Mouse (Mus musculus) hindbrain, postnatal 0 days (tissue): ENCODE data around the gene Rtkn. TPM values are rescaled to one million over a fixed set of nuclear protein-coding genes. Genes with fewer than 3 reads are reported as not detected.

ENCODE experiments used
- ATAC-seq: fragments of 200-750 bp; cut with Nextera tagmentation; 2 replicates; pipeline ENCODE4 v1.8.0; 2017; ENCODE audit warnings: mild to moderate bottlenecking, moderate TSS enrichment, moderate library complexity
- DNase-seq: peaks from one replicate; pipeline ENCODE4 v3.0.0-alpha.2; 2015; ENCODE audit warnings: low spot score
- H3K27ac ChIP-seq: fragments of 300-500 bp; sonication (generic); 2 replicates; pipeline ENCODE4 v1.5.1; 2014; ENCODE audit warnings: mild to moderate bottlenecking
- H3K27me3 ChIP-seq: fragments of 300-500 bp; sonication (generic); 2 replicates; pipeline ENCODE4 v1.6.1; 2014; ENCODE audit warnings: low read length, mixed read lengths; ENCODE audit not compliant: insufficient read depth
- H3K36me3 ChIP-seq: fragments of 300-500 bp; sonication (generic); 2 replicates; pipeline ENCODE4 v1.6.1; 2014; ENCODE audit warnings: low read length, mixed read lengths; ENCODE audit not compliant: insufficient read depth
- H3K4me1 ChIP-seq: fragments of 300-500 bp; sonication (generic); 2 replicates; pipeline ENCODE4 v1.6.1; 2014; ENCODE audit warnings: antibody characterized with exemption, low read length, mixed read lengths; ENCODE audit not compliant: insufficient read depth
- H3K4me2 ChIP-seq: fragments of 300-500 bp; sonication (generic); 2 replicates; pipeline ENCODE4 v1.6.1; 2014; ENCODE audit warnings: low read depth, mild to moderate bottlenecking, low read length, moderate library complexity, mixed read lengths
- H3K4me3 ChIP-seq: fragments of 300-500 bp; sonication (generic); 2 replicates; pipeline ENCODE4 v1.5.1; 2014; ENCODE audit warnings: low read length
- H3K9ac ChIP-seq: fragments of 300-500 bp; sonication (generic); replicated peaks from 2 replicates; pipeline ENCODE4 v1.6.1; 2014; ENCODE audit warnings: mild to moderate bottlenecking, low read length, moderate library complexity, mixed read lengths
- H3K9me3 ChIP-seq: fragments of 300-500 bp; sonication (generic); 2 replicates; pipeline ENCODE4 v1.6.1; 2016; ENCODE audit warnings: low read length, mixed read lengths
- CTCF ChIP-seq: IDR thresholded peaks from 2 replicates; pipeline ENCODE4 v1.5.1; 2016; ENCODE audit warnings: antibody characterized with exemption, control low read depth, low read depth
- WGBS: fragments of 180-500 bp; shearing (Covaris S2); extraction: QIAGEN DNeasy Blood & Tissue Kit; methylation state at CpG from one replicate; pipeline ENCODE4 v1.1.7; 2014; 5-methylcytosine and 5-hydroxymethylcytosine counted together
- polyA plus RNA-seq: library from polyadenylated mRNA; unstranded; fragments of >200 nt; fragmentation: Nextera tagmentation; extraction: Ambion mirVana; gene quantifications from 2 replicates; pipeline ENCODE4 v1.2.1, GENCODE M21; 2015
- total RNA-seq: library from RNA; depleted of rRNA; stranded (reverse); fragments of >200 nt; gene quantifications from 2 replicates; pipeline ENCODE4 v1.2.3, GENCODE M21; 2014

Gene Rtkn
- total and polyA plus RNA-seq, 2 experiments from 2014 or later, result 21.1 to 73.6 TPM

DNA sequence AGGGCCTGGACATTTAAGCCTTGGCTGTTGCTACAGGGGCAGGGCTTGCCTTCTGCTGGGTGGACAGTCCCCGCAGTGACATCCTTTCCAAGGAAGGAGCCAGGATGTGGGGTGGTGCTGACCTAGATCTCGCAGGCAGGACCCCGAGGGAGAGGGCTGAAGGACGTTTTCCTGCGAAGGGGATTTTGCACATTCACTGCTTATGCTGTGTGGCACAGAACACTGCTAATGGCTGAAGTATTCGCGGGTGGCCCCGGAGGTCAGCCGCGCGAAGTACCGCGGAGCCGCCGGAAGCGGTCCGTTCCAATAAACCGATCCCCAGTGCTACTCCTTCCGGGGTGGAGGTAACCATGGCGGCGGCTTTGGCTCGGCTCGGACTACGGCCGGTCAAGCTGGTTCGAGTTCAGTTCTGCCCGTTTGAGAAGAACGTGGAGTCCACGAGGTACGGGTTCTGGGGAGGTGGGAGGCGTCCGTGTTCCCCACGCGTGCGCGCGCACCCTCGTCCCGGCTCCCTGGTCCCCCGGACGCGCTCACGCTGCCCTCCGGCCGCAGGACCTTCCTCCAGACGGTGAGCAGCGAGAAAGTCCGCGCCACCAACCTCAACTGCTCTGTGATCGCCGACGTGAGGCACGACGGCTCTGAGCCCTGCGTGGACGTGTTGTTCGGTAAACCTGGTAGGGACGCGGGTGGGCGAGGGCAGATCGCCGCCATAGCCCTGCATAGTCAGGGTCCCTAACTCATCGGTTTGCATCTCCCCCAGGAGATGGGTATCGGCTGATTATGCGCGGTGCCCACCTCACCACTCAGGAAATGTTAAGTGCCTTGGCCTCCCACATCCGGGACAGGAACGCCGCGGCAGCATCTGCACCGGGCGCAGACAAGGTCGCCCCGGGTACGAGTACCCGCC lies 26.2 kb upstream of the Rtkn start, which contains the start of gene Mrpl53:
Gene Mrpl53 (plus strand): TSS at position 279 of the 907 bp plus-strand sequence.
- H3K9ac ChIP-seq, result peak within 1 kb of the TSS; percentile 78
- no peaks in the 10 kb centered on the region for H3K27me3 ChIP-seq
- no peak for TF ChIP-seq CTCF
- H3K36me3 ChIP-seq, result peaks cover 7% of the 10 kb centered on the region; the same call in 1 of the 2 replicates
- peak; percentile 93 for ATAC-seq
- peak; percentile 91 for DNase-seq
- peak within 1 kb of the TSS; percentile 91 for H3K27ac ChIP-seq
- peak within 1 kb of the TSS; percentile 96 for H3K4me2 ChIP-seq
- H3K4me1 ChIP-seq, result peaks cover 18% of the 10 kb centered on the region
- WGBS, result under 1% methylated on average over 76 of the region's 76 CpGs
- peak within 1 kb of the TSS; percentile 69 for H3K4me3 ChIP-seq
- no peaks in the 10 kb centered on the region for H3K9me3 ChIP-seq

DNA sequence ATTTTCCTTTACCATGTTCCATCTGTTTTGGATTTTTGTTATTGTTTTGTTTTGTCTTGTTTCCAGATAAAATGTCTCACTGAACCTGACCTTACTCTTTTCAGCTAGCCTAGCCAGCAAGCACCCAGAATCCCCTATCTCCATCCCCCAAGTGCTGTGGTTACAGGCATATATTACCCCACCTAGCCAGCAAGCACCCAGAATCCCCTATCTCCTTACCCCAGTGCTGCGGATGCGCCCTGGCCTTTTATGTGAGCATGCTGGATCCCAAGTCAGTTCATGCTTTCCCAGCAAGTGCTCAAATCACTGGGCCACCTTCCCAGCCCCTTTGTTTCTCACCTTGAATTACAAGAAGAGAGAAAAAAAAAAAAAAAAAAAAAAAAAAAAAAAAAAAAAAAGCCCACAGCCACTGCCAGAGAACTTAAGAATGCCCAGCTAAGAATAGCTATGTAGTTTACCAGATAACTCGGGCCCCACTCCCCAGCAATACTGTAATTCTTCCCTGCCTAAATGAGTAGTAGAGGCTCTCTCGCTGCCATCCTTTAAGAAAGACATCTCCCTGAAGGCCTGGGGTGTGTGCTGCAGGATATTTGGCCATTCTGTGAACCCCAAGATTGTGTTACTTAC lies 23.6 kb upstream of the Rtkn start:
- no peak overlapping the region for H3K4me3 ChIP-seq
- H3K4me2 ChIP-seq, result no peak overlapping the region
- no peaks in the 10 kb centered on the region for H3K27me3 ChIP-seq
- H3K9me3 ChIP-seq, result no peaks in the 10 kb centered on the region
- H3K36me3 ChIP-seq, result 0 out of 2 replicates have a peak, but pooled peaks cover 5% of the 10 kb centered on the region
- H3K9ac ChIP-seq, result no peak overlapping the region
- H3K27ac ChIP-seq, result no peak overlapping the region
- WGBS, result 89% methylated on average over 4 of the region's 4 CpGs
- TF ChIP-seq CTCF, result no peak
- H3K4me1 ChIP-seq, result peaks cover 25% of the 10 kb centered on the region
- no peak for DNase-seq
- no peak for ATAC-seq

DNA sequence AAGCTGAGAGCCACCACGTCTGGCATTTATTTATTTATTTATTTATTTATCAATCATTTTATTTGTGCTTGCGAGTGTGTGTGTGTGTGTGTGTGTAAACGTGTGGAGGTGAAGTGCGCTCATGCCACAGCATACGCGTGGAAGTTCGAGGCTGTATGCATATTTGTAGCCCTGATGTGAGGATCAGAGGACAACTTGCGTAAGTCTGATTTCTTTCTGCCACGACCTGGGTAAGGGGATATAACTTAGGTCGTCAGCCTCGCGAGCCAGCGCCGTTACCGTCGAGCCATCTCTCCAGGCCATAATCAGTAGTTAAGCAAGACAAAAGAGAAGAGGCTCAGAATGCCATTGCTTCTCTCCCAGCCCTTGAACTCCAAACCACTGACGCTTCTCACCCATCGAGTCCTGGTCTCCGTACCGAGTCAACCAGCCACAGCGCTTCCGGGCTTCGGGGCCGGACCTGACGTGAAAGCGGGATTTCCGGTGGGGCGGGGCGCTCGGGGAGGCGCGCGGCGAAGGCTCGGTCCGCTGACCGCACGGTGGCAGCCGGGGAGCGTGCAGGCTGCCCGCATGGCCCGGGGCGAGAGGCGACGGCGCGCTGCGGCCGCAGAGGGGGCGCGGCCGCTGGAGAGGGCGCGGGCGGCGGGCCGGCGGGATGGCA lies 20.1 kb upstream of the Rtkn start, which contains the start of gene Mogs:
Gene Mogs (plus strand): TSS at position 486 of the 661 bp plus-strand sequence.
- no peak; the same call in 1 of the 2 replicates for TF ChIP-seq CTCF
- Histone ChIP-seq H3K27ac (peak within 1 kb of the TSS; percentile 78), H3K4me1 (peaks cover 16% of the 10 kb centered on the region), H3K9me3 (no peaks in the 10 kb centered on the region), H3K36me3 (0 out of 2 replicates have a peak, but pooled peaks cover 9% of the 10 kb centered on the region), H3K4me2 (peak within 1 kb of the TSS; percentile 95), H3K4me3 (peak within 1 kb of the TSS; percentile 81), H3K9ac (peak within 1 kb of the TSS; percentile 84), H3K27me3 (no peaks in the 10 kb centered on the region)
- ATAC-seq, result peak; percentile 89
- 2% methylated on average over 58 of the region's 58 CpGs for WGBS
- DNase-seq, result peak; percentile 95

GRCm38 (mm10) chr6:83115682-83116372 lies 19.4 kb upstream of the Rtkn start:
- Histone ChIP-seq H3K4me1 (peaks cover 18% of the 10 kb centered on the region), H3K27me3 (no peaks in the 10 kb centered on the region), H3K36me3 (0 out of 2 replicates have a peak, but pooled peaks cover 9% of the 10 kb centered on the region), H3K27ac (peak overlapping the region; percentile 78), H3K9me3 (no peaks in the 10 kb centered on the region), H3K9ac (peak overlapping the region; percentile 84), H3K4me3 (peak overlapping the region; percentile 81), H3K4me2 (peak overlapping the region; percentile 95)
- WGBS, result 2% methylated on average over 42 of the region's 48 CpGs
- ATAC-seq (peak; percentile 70), DNase-seq (no peak)
- TF ChIP-seq CTCF, result no peak

GRCm38 (mm10) chr6:83116373-83117164 lies 18.7 kb upstream of the Rtkn start:
- peak overlapping the region; percentile 84 for H3K9ac ChIP-seq
- 79% methylated on average over 11 of the region's 11 CpGs for WGBS
- peak overlapping the region; percentile 95 for H3K4me2 ChIP-seq
- H3K27me3 ChIP-seq, result no peaks in the 10 kb centered on the region
- H3K9me3 ChIP-seq, result no peaks in the 10 kb centered on the region
- TF ChIP-seq CTCF, result no peak
- peaks cover 18% of the 10 kb centered on the region for H3K4me1 ChIP-seq
- H3K27ac ChIP-seq, result peak overlapping the region; percentile 78; the same call in 1 of the 2 replicates
- peak overlapping the region; percentile 81 for H3K4me3 ChIP-seq
- DNase-seq (no peak), ATAC-seq (no peak)
- 0 out of 2 replicates have a peak, but pooled peaks cover 9% of the 10 kb centered on the region for H3K36me3 ChIP-seq
